Mouse (Mus musculus): ENCODE measurements around the gene Hsbp1.
A peak's percentile ranks its signal among the peaks of the same experiment; 100 is the strongest.

The Hsbp1 gene

GRCm38 (mm10) chr8:119385854-119386253, 41.6 kb downstream of the Hsbp1 start:
- no peak for DNase-seq (ENCODE audit: low read depth, low spot score)

DNA sequence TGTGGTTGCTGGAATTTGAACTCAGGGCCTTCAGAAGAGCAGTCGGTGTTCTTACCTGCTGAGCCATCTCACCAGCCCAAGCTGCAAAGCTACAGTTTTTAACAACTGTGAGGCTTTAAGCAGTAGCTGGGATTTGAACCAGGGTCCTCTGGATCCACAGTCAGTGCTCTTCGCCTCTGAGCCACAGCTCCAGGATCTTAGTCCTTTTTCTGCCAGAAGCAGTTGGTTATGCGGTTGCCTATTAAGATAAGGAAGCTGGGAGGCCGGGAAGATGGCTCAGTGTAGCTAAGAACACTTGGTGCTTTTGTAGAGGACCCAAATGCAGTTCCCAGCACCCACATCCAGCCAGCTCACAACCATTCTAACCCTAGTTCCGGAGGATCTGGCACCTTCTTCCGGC, 42.7 kb downstream of the Hsbp1 start:
- DNase-seq (ENCODE audit: low read depth, low spot score): no peak

GRCm38 (mm10) chr8:119394097-119394496, 49.8 kb downstream of the Hsbp1 start:
- DNase-seq (ENCODE audit: low read depth, low spot score): no peak

DNA sequence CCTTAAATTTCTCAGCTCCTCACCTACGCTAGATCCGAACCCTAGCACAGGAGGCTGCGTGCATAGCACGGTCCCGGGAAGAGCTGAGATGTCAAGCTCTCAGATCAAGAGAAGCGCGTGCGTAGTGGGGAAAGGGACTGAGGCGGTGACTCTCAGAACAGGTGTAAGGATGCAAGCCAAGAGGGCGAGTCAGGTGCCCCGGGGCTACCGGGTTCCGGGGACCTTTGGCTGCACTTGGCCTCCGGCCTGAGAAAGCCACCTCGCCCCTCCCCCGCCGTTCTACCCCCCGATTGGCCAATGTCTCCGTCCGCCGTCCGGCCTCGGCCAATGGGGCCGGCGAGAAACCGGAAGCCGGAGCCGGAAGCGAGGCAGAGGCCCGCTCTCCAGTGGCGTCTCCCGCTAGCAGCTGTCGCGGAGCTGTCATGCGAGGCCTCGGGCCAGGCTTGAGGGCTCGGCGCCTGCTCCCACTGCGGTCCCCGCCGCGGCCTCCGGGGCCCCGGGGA, 50.3 kb downstream of the Hsbp1 start, which contains the start of gene Mlycd:
Gene Mlycd (plus strand): TSS at position 355 of the 503 bp plus-strand sequence.
- peak; percentile 88 for DNase-seq (ENCODE audit: low read depth, low spot score)

- peak; percentile 62 for DNase-seq (ENCODE audit: low read depth, low spot score)
Measured at GRCm38 (mm10) chr8:119395072-119395950, 51.0 kb downstream of the Hsbp1 start.

All from CD4-positive helper T cell, adult 2 months (primary cell).